Mouse (Mus musculus): ENCODE measurements around the gene Zfp108. TPM values are rescaled to one million over a fixed set of nuclear protein-coding genes. Genes with fewer than 3 reads are reported as not detected.

The Zfp108 gene
- polyA plus RNA-seq, 1 experiment: 0.38 TPM

- Histone ChIP-seq H3K4me2 (ENCODE audit: low read depth) (no peak overlapping the region), H3K36me3 (ENCODE audit: control insufficient read depth, insufficient read depth) (no peaks in the 10 kb centered on the region), H3K79me2 (ENCODE audit: control insufficient read depth, insufficient read depth) (no peaks in the 10 kb centered on the region), H3K4me3 (no peak overlapping the region), H3K27me3 (ENCODE audit: control insufficient read depth, insufficient read depth, insufficient read length) (no peaks in the 10 kb centered on the region), H3ac (ENCODE audit: control insufficient read depth, insufficient read length) (no peak overlapping the region)
- TF ChIP-seq REST (IDR thresholded peaks at IDR 0.05; ENCODE audit: insufficient read depth, insufficient read length) (no peak), MAX (IDR thresholded peaks at IDR 0.05; ENCODE audit: low read depth) (no peak), E2F4 (IDR thresholded peaks at IDR 0.05; ENCODE audit: insufficient read depth) (no peak), SRF (IDR thresholded peaks at IDR 0.05; ENCODE audit: control insufficient read depth, insufficient read length, low read depth) (no peak), TCF3 (IDR thresholded peaks at IDR 0.05; ENCODE audit: insufficient read length, low read depth) (no peak), CEBPB (IDR thresholded peaks at IDR 0.05; ENCODE audit: insufficient read depth, poor library complexity, severe bottlenecking) (no peak), USF1 (IDR thresholded peaks at IDR 0.05; ENCODE audit: low read depth) (no peak), POLR2AphosphoS2 (IDR thresholded peaks at IDR 0.05; ENCODE audit: insufficient read length, low read depth) (no peak), TCF12 (IDR thresholded peaks at IDR 0.05; ENCODE audit: insufficient read depth, poor library complexity, severe bottlenecking) (no peak), MYOD1 (IDR thresholded peaks at IDR 0.05; ENCODE audit: control insufficient read depth in 1 of 3, insufficient read length in 2 of 3, low read depth in 2 of 3) (no peak), MYOG (IDR thresholded peaks at IDR 0.05; ENCODE audit: control insufficient read depth in 1 of 3, insufficient read depth in 1 of 3, insufficient read length in 2 of 3, low read depth in 2 of 3) (no peak), POLR2A (IDR thresholded peaks at IDR 0.05; ENCODE audit: insufficient read length, low read depth) (no peak)
These were observed 5.4 kb downstream of the Zfp108 start for GRCm38 (mm10) chr7:24260000-24260312.

- Histone ChIP-seq H3K79me2 (ENCODE audit: control insufficient read depth, insufficient read depth) (no peaks in the 10 kb centered on the region), H3K27me3 (ENCODE audit: control insufficient read depth, insufficient read depth, insufficient read length) (no peaks in the 10 kb centered on the region), H3ac (ENCODE audit: control insufficient read depth, insufficient read length) (no peak overlapping the region), H3K36me3 (ENCODE audit: control insufficient read depth, insufficient read depth) (no peaks in the 10 kb centered on the region), H3K4me3 (no peak overlapping the region), H3K4me2 (ENCODE audit: low read depth) (no peak overlapping the region)
- TF ChIP-seq POLR2AphosphoS2 (IDR thresholded peaks at IDR 0.05; ENCODE audit: insufficient read length, low read depth) (no peak), TCF12 (IDR thresholded peaks at IDR 0.05; ENCODE audit: insufficient read depth, poor library complexity, severe bottlenecking) (no peak), USF1 (IDR thresholded peaks at IDR 0.05; ENCODE audit: low read depth) (no peak), MAX (IDR thresholded peaks at IDR 0.05; ENCODE audit: low read depth) (no peak), POLR2A (IDR thresholded peaks at IDR 0.05; ENCODE audit: insufficient read length, low read depth) (no peak), E2F4 (IDR thresholded peaks at IDR 0.05; ENCODE audit: insufficient read depth) (no peak), SRF (IDR thresholded peaks at IDR 0.05; ENCODE audit: control insufficient read depth, insufficient read length, low read depth) (no peak), CEBPB (IDR thresholded peaks at IDR 0.05; ENCODE audit: insufficient read depth, poor library complexity, severe bottlenecking) (no peak), MYOD1 (IDR thresholded peaks at IDR 0.05; ENCODE audit: control insufficient read depth in 1 of 3, insufficient read length in 2 of 3, low read depth in 2 of 3) (no peak)
These were observed 13.9 kb downstream of the Zfp108 start for GRCm38 (mm10) chr7:24268176-24269155.

- no peak overlapping the region for H3K4me2 ChIP-seq (ENCODE audit: low read depth)
- H3K36me3 ChIP-seq (ENCODE audit: control insufficient read depth, insufficient read depth): no peaks in the 10 kb centered on the region
- no peak overlapping the region for H3K4me3 ChIP-seq
- H3K27me3 ChIP-seq (ENCODE audit: control insufficient read depth, insufficient read depth, insufficient read length): no peaks in the 10 kb centered on the region
- H3ac ChIP-seq (ENCODE audit: control insufficient read depth, insufficient read length): no peak overlapping the region
- TF ChIP-seq SRF (IDR thresholded peaks at IDR 0.05; ENCODE audit: control insufficient read depth, insufficient read length, low read depth): no peak
- TF ChIP-seq CEBPB (IDR thresholded peaks at IDR 0.05; ENCODE audit: insufficient read depth, poor library complexity, severe bottlenecking): no peak
- TF ChIP-seq REST (IDR thresholded peaks at IDR 0.05; ENCODE audit: insufficient read depth, insufficient read length): no peak
- TF ChIP-seq MYOD1 (IDR thresholded peaks at IDR 0.05; ENCODE audit: control insufficient read depth in 1 of 3, insufficient read length in 2 of 3, low read depth in 2 of 3): no peak
- no peak for TF ChIP-seq POLR2AphosphoS2 (IDR thresholded peaks at IDR 0.05; ENCODE audit: insufficient read length, low read depth)
- TF ChIP-seq TCF12 (IDR thresholded peaks at IDR 0.05; ENCODE audit: insufficient read depth, poor library complexity, severe bottlenecking): no peak
- TF ChIP-seq MAX (IDR thresholded peaks at IDR 0.05; ENCODE audit: low read depth): no peak
- TF ChIP-seq MYOG (IDR thresholded peaks at IDR 0.05; ENCODE audit: control insufficient read depth in 1 of 3, insufficient read depth in 1 of 3, insufficient read length in 2 of 3, low read depth in 2 of 3): no peak
- no peak for TF ChIP-seq USF1 (IDR thresholded peaks at IDR 0.05; ENCODE audit: low read depth)
- TF ChIP-seq E2F4 (IDR thresholded peaks at IDR 0.05; ENCODE audit: insufficient read depth): no peak
- no peak for TF ChIP-seq TCF3 (IDR thresholded peaks at IDR 0.05; ENCODE audit: insufficient read length, low read depth)
- no peak for TF ChIP-seq POLR2A (IDR thresholded peaks at IDR 0.05; ENCODE audit: insufficient read length, low read depth)
- no peaks in the 10 kb centered on the region for H3K79me2 ChIP-seq (ENCODE audit: control insufficient read depth, insufficient read depth)
These were observed 14.7 kb downstream of the Zfp108 start for GRCm38 (mm10) chr7:24269256-24269655.

DNA sequence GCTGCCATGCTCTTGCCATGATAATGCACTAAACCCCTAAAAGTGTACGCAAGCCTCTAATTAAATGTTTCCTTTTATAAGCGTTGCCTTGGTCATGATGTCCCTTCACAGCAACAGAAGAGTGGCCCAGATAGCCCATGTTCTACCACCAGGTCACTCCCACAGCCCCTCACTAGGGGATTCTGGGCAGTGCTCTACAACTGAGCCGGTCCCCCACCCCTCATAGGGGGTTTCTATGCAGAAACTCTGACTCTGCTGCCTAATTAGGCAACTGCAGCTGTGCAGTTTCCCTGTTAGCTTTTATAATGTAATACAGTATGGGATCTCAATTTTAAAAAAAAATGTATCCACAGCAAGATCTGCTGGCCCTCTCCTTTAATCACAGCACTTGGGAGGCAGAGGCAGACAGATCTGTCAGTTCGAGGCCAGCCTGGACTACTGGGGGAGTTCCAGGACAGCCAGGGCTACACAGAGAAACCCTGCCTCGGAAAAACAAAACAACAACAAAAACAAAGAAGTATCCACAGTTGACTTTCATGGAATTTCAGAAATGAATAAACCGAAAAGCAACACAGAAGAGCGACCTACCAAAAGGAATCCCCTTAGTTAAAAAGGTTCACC is 15.2 kb downstream of the Zfp108 start:
- Histone ChIP-seq H3K27me3 (ENCODE audit: control insufficient read depth, insufficient read depth, insufficient read length) (no peaks in the 10 kb centered on the region), H3K4me3 (peak overlapping the region; percentile 37), H3K4me2 (ENCODE audit: low read depth) (peak overlapping the region; percentile 71)

More for the DNA sequence above, 15.2 kb downstream of the Zfp108 start:
- TF ChIP-seq REST (IDR thresholded peaks at IDR 0.05; ENCODE audit: insufficient read depth, insufficient read length) (no peak), TCF3 (IDR thresholded peaks at IDR 0.05; ENCODE audit: insufficient read length, low read depth) (no peak), MAX (IDR thresholded peaks at IDR 0.05; ENCODE audit: low read depth) (no peak), E2F4 (IDR thresholded peaks at IDR 0.05; ENCODE audit: insufficient read depth) (no peak), POLR2AphosphoS2 (IDR thresholded peaks at IDR 0.05; ENCODE audit: insufficient read length, low read depth) (no peak), TCF12 (IDR thresholded peaks at IDR 0.05; ENCODE audit: insufficient read depth, poor library complexity, severe bottlenecking) (no peak), SRF (IDR thresholded peaks at IDR 0.05; ENCODE audit: control insufficient read depth, insufficient read length, low read depth) (no peak), MYOG (IDR thresholded peaks at IDR 0.05; ENCODE audit: control insufficient read depth in 1 of 3, insufficient read depth in 1 of 3, insufficient read length in 2 of 3, low read depth in 2 of 3) (no peak), MYOD1 (IDR thresholded peaks at IDR 0.05; ENCODE audit: control insufficient read depth in 1 of 3, insufficient read length in 2 of 3, low read depth in 2 of 3) (no peak), CEBPB (IDR thresholded peaks at IDR 0.05; ENCODE audit: insufficient read depth, poor library complexity, severe bottlenecking) (no peak), POLR2A (IDR thresholded peaks at IDR 0.05; ENCODE audit: insufficient read length, low read depth) (no peak), USF1 (IDR thresholded peaks at IDR 0.05; ENCODE audit: low read depth) (no peak)
- Histone ChIP-seq H3K36me3 (ENCODE audit: control insufficient read depth, insufficient read depth) (no peaks in the 10 kb centered on the region), H3K79me2 (ENCODE audit: control insufficient read depth, insufficient read depth) (no peaks in the 10 kb centered on the region), H3ac (ENCODE audit: control insufficient read depth, insufficient read length) (no peak overlapping the region)
